Mouse (Mus musculus) v-Abl transformed pro-B cells (cell line): Measurements from ENCODE around the gene Cdh18.

Experiments used
- in situ Hi-C, 2 experiments: fragments of 400-800 bp; cut with MboI; formaldehyde crosslinking; loops; one replicate each; pipeline ENCODE4 v1.15.1; 2025; ENCODE audit not compliant: unreplicated experiment in 2 of 2

Gene Cdh18

GRCm38 (mm10) chr15:23420010-23420409 lies 871.2 kb downstream of the Cdh18 start:
- in situ Hi-C loops: no loop called here

GRCm38 (mm10) chr15:23430021-23430420 lies 881.2 kb downstream of the Cdh18 start:
- in situ Hi-C loops: no loop called here

- in situ Hi-C loops: no loop called here
These were observed 899.7 kb downstream of the Cdh18 start for GRCm38 (mm10) chr15:23448542-23448941.

- in situ Hi-C loops: no loop called here
These were observed 903.3 kb downstream of the Cdh18 start for GRCm38 (mm10) chr15:23452098-23452625.

- in situ Hi-C loops: no loop called here
These were observed 904.5 kb downstream of the Cdh18 start for GRCm38 (mm10) chr15:23453331-23453730.

GRCm38 (mm10) chr15:23455344-23455743 lies 906.5 kb downstream of the Cdh18 start:
- in situ Hi-C loops: no loop called here

- in situ Hi-C loops: no loop called here
These were observed 908.6 kb downstream of the Cdh18 start for GRCm38 (mm10) chr15:23457401-23457800.

- in situ Hi-C loops: no loop called here
These were observed 922.0 kb downstream of the Cdh18 start for GRCm38 (mm10) chr15:23470527-23471475.

GRCm38 (mm10) chr15:23486306-23486705 lies 937.5 kb downstream of the Cdh18 start:
- in situ Hi-C loops: no loop called here

GRCm38 (mm10) chr15:23506480-23506879 lies 957.7 kb downstream of the Cdh18 start:
- in situ Hi-C loops: loop anchor here in 1 of 2 experiments (10.0 kb wide), 1 partner anchor 1042 kb away; no protein-coding TSS in a partner anchor

- in situ Hi-C loops: loop anchor here in 1 of 2 experiments (10.0 kb wide), 1 partner anchor 1045 kb away; no protein-coding TSS in a partner anchor
These were observed 960.9 kb downstream of the Cdh18 start for GRCm38 (mm10) chr15:23509694-23510093.

GRCm38 (mm10) chr15:23515786-23516185 lies 967.0 kb downstream of the Cdh18 start:
- in situ Hi-C loops: no loop called here

- in situ Hi-C loops: no loop called here
These were observed 969.3 kb downstream of the Cdh18 start for GRCm38 (mm10) chr15:23518079-23518478.
